Mouse (Mus musculus) urinary bladder, adult 18-20 months (tissue): ENCODE data around the gene Mpzl3.

ENCODE experiments used
- DNase-seq, 2 experiments: peaks; one replicate each; pipeline ENCODE4 v3.0.0; 2022; ENCODE audit warnings: low spot score in 2 of 2, mixed read lengths in 2 of 2

Mpzl3 gene

DNA sequence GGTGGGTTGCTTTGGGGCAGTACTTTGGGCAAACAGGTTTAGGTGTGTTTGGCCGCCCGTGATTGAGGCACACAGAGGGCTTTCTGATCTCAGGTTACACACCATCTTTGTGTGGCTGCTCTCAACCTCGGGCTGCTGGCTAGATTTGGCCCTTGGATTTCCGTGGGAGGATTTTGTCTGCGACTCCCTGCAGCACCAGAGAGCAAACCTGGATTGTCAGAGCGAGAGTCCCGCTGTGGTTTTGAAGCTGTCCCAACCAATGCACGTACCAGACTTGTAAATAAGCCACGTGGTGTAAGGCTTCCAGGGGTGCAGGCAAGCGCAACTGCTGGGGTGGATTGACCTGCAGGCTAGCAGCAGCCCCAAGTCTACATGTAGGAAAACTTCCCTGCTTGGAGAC is 12.0 kb upstream of the Mpzl3 start:
- peak; percentile 11 to 46 for DNase-seq

DNA sequence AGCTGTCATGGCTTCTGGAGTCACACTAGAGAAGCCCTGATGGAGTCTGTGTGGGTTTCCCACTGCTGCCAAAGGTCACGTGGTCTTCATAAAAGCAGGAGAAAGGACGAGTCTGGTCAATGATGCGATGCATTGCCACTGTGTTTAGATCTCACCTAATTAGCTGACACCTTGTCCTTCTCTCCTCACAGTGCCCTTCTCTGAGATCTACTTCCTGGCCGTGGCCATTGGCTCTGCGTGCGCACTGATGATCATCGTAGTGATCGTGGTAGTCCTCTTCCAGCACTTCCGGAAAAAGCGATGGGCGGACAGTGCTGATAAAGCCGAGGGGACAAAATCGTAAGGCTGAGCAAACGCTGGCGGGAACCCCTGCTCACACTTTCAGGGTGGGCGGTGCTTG is 8.0 kb upstream of the Mpzl3 start:
- no peak for DNase-seq

DNA sequence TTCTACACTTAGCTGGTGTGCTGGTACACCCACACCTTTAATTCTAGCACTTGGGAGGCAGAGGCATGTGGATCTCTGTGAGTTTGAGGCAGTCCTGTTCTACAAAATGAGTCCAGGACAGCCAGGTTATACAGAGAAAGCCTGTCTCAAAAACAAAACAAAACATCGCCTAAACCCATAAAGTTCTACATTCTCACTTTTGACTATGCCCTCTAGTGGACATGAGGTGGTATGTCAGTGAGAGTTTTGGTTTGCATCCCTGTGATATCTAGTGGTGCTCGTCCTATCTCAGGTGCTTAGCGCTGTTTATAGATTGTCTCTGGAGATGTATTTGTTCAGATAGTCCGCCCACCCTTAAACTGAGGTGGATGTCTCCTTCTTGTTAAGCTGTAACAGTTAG is 6.5 kb upstream of the Mpzl3 start:
- no peak for DNase-seq

DNA sequence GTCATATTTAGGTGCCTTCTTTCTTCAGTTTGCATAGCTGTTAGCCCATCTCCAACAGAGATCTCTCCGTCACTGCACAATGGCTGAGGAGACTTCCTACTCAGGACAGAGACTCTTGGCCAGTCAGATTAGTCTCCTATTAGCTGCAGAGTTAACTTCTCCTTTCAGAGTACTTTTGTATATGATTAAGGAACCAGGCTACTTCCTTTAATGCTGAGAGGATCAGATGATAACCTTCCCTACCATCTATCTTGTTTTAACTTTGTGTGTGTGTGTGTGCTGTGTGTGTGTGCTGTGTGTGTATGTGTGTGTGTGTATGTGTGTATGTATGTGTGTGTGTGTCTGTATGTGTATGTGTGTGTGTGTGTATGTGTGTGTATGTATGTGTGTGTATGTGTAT is 5.3 kb upstream of the Mpzl3 start:
- no peak for DNase-seq

DNA sequence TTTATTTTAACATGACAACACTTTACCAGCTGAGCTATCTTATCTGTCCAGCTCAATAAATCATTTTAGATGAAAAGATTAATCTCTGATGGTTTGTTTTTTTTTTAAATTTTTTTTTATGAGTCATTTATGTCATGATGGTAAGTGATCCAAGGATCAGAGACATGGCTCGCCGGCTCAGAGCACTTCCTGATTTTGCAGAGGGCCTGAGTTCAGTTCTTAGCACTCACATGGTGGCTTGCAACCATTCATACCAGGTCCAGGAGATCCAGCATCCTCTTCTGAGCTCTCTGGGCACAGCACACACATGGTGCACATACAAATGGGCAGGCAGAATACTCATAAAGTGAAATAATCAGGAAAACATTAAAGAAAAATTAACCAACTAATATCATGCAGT is 4.7 kb upstream of the Mpzl3 start:
- DNase-seq = no peak

DNA sequence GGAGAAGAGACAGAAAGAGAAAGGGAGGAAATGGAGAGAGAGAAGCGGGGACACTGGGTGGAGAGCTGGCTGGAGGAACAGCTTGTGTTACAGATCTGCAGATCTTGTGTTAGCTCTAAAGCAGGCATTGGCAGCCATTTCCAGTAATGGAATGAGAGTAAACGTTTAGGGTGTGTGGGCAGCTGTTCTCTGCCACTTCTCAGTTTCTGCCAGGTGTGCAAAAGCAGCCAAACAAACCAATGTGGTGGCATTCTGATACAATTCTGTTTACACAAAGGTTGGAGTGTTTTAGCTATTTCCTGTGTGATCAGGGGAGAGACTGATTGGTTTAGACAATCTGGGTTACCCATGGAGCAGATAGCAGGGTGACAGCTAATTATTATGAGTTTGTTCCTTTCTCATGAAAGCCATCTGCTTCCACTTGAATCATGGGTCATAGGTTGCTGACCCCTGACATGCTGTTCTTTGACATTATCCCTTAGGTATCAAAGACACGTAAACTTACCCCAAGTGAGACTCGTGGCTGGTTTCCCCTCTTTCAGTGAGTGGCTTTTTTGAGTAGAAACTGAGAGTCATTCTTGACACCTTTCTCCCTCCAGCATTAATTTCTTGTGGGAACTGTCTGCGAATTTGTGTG is 3.4 kb downstream of the Mpzl3 start:
- no peak for DNase-seq

DNA sequence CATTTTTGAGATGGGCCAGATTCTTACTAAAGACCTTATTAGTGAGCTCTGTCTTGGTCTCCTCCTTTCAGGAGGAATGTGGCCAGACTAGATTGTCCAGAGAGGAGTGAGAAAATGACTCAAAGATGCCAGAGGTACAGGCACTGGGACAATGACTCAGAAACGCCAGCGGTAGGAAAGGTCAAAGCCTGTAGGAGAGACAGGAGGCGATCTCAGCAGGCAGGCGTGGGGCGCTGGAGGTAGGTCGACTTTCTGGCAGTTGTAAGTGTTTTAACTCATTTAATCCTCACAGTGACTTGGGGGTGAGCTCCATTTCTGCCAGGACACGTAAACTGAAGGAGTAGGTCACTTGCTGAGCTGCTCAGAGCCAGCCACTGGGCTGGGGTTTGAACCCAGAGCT is 5.2 kb downstream of the Mpzl3 start:
- peak; percentile 31 to 65 for DNase-seq

DNA sequence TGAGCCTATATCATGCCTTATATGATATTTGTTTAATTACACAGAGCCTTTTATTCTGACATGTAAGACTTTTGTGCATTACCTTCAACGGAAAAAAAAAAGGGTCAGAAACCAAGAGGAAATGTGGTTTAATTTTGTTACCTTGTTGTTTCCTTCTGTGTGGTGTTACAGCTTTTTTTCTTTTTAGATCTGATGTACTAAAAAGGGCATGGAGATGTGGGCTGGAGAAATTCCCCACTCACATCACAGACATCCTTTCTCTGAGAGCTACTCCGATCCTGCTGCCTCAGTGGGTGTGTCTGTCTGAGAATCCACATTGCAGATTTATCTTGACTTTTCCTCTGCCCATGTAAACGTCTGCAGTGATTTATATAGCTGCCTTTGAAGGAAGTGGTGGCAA is 7.7 kb downstream of the Mpzl3 start:
- no peak for DNase-seq

DNA sequence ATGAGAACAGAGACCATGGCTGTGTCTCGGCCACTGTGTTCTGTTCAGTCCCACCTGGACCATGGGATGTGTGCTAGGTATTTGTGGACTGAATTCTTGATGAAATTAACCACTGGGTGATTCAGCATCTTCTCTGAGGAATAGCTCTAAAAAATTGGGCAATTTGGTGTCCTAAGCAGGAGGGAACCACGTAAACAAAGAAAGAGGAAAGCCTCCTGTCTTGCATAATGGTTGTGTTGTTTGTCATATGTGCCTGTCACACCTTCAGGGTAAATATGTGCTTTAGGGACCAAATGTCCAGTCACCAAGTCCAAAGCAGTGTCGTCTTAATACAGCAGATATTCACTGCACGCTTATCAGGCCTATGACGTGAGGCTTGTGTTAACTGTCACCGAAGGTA is 9.4 kb downstream of the Mpzl3 start:
- DNase-seq = no peak

DNA sequence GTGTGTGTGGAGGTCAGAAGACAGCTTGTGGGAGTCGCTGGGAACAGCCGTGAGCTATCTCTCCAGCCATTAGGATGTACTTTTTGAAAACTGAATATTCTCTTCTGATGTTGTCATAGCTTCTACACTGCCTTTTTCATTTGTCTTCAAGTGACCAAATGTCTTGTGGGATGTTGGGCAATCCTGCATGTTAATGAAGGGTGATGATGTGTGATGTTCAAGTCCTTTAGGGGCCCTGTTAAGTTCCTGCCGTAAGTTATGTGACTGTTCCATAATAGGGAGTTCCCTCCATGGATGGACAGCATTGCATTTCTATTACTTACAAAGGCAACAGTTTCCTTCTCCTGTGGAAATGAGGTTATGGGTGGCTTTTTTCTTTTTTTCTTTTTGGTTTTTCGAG is 11.7 kb downstream of the Mpzl3 start:
- no peak for DNase-seq

DNA sequence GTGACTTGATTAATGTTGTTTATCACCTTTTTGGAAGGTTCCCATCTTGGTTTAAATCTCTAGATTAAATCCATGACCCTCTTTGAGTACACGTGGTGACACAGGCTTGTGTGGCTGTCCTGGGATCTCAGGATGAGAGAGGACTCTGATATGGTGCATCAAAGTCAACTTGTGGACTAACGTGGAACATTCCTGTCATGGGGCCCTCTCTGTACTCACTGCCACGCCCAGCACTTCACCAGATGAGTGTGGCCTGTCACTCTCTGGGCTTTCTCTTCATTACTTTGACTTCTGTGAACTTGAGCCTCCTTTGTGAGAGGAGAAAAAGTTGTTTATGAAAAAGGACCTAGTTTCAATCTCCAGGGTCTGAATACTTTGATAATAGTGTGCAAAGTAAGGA is 16.8 kb downstream of the Mpzl3 start:
- no peak for DNase-seq

DNA sequence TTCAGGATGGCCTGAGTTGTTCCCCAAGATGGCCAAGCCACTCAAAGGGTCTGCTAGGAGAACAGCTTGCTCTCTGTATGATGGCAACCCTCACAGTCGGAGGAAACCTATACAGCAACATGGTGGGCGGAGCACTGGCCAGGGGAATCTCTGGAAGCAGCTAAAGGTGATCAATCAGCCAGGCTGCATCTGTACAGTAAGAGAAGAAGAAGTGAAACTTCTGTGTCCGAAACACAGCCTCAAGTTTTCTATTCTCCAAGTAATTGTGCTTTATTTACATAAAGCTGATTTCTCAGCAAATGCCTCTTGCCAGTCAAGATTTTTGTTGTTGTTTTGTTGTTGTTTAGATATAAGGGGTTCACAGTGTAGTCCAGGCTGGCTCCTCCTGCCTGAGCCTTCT is 22.9 kb downstream of the Mpzl3 start:
- no peak for DNase-seq

DNA sequence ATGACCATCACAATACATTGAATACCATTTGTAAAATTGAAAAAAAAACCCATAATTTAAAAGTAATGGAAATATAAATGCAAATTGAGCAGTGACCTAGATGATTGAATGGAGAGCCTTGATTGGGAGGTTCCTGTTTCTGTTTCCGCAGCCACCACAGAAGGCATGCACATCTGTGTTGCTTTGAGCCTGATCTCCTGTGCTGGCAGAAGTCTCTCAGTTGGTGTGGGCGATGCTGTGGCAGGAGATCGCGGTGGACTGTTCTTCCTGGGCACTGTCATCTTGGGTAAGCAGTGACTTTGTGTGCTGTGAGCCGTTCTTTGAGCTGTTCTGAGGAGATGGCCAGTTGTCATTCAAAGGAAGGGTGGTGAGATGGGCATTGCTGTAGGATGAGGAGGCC is 24.0 kb downstream of the Mpzl3 start, which contains the start of gene Jaml:
Gene Jaml (plus strand): TSS at position 173 of the 400 bp plus-strand sequence.
- no peak for DNase-seq

DNA sequence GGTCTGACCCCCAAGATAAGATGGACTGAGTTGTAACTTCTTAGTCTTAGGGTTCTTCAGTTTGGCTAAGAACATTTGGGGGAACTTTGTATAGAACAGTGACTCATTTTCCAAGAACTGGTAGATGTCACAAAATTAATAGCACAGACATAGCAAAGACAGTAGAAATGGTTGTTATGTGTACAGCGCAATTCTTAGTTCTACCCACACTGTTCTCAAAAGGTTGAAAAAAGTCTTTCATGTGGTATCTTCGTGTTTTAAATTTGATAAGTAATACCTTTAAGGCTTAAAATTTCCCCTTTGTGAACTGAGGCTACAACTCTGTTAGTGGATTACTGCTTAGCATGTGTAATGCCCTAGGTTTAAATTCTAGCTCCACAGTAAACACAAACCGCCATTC is 28.1 kb downstream of the Mpzl3 start:
- no peak for DNase-seq

DNA sequence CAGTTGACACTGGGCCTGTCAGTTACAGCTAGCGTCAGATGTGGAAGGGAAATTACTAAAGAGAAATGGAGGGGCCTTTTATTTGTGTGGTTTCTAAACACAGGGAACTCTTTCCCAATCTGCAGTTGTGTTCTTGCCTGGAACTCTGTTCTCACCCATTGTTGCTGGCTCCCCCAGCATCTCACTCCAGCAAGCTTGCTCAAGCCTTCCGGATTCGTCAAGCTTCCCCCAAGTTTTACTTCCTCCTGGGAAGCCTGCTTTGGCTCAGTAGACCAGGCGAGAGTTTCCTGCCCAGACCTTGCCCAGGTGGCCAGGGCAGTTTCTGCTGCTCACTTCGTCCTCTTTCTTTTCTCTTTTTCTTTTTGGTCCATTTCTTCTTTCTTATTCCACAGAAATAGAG is 29.6 kb downstream of the Mpzl3 start:
- no peak for DNase-seq

DNA sequence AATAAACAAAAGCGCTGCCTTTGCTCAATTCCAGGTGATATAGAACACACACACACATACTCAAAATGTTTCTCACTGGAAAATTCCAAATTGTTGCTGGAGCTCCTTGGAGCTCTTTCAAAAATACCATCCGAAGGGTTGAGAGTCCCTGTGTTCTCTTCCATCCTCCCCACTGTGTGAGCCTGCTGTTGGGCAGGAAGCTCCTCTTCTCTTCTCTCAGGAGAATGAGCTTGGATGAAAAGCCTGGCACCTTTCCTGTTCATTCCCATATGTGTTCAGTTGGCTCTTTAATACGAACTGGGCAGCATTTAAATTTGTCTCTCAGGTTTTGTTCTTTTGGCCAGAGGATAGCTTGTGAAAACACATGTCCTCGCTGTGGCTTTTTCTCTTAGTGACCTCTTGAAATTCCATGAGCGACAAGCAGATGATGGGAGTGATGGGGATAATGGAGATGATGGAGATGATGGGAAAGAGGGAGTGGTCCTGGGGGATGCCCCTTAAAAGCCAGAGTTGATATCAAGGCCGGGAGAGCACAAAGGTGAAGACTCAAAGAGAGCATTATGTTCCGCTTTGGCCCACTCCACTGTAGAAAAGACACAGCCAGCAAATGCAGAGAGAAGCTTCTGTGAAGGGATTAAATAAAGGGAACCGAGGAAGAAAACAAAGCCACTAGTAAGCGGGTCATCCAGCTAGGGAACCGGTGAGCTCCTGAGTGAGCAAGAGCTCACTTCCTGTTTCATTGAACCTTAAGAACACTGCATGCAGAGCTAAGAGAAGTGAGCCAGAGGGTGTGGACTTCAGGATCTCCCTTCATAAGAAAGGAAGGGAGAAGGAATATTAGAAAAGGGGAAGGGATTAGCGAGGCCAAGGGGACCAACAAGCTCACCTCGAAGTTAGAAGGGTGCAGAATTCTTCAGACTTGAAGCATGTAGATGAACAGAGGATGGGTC is 31.0 kb downstream of the Mpzl3 start:
- DNase-seq = no peak

DNA sequence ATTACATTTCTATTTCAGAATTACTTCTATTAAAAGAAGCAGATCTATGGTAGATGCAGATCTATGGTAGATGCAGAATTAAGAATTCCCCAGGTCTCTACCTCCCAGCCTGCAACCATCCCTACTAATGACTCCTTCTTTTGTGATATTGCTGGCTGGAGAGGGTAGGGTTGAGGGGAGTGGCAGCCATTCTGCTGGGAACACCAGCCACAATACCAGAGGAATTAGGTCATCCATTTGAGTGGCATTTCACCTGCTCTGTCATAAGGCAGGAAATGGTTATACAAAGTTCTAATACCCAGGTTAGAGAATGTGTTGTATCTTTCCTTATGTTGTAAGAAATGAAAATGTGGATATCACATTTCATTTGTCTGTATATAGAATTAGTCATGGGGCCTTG is 33.1 kb downstream of the Mpzl3 start:
- DNase-seq = no peak

DNA sequence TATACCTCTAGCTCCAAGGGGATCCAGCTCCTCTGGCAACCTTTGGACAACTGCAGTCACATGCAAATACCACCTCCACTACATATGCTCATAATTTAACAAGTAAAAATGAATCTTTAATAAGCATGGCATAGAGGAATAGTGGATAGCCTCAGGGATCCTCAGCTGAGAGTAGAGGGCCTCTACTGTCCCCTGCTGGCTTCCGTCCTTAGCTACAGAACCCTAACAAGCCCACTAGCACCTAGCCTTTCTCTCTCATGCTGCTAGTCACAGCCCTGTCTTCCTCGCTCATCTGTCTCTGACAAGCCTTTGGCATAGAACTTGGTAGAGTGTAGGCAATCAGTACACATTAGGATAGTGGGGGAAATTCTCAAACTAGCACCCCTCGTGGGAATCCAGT is 35.8 kb downstream of the Mpzl3 start:
- no peak for DNase-seq

DNA sequence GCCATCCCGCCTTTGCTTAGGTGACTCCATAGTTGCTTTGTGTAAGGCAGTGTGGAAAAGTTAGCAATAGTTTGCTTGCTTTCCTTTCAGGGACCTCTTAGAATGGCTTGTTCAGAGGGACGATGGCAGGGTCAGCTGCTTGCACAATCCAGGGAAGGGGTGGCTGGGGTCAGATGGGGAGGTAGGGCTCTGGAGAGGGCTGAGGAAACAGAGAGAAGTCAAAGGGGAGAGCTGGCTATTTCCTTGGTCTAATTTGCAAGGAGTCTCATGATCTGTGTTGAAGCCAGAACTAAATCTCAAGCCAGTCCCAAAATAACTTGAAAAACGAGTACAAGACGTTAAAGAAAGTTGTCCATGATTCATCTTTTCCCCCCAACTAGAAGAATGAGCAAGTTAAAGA is 37.7 kb downstream of the Mpzl3 start:
- DNase-seq = peak in 1 of 2 experiments; percentile 5

DNA sequence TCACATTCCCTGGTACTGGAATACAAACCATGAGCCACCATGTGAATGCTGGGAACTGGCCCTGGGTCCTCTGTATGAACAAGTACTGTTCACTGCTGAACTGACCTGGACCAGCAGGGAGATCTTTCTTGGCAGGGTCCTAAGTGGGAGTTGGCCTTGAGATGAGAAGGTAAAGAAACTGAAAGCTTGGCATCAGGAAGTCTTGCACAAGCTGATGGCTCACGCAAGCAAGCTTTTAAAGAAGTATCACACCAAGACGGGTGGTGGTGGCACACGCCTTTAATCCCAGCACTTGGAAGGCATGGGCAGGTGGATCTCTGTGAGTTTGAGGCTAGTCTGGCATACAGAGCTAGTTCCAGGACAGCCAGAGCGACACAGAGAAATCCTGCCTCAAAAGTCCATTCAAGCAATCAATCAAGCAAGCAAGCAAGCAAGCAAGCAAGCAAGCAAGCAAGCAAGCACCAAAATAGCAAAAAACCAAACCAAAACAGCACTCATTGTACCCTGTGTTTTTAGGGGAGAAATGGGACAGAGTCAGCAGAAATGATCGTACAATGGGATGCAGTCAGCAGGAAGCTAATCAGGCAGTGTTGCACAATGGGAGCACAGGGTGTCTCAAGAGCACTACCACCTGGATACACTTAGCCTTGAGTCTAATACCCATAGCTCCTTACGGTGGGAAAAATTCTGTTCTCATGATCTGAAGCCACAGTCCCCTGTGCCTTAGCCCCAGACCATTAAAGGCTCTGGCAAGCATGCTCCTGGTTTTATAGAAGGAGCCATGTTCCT is 40.4 kb downstream of the Mpzl3 start:
- DNase-seq = no peak

DNA sequence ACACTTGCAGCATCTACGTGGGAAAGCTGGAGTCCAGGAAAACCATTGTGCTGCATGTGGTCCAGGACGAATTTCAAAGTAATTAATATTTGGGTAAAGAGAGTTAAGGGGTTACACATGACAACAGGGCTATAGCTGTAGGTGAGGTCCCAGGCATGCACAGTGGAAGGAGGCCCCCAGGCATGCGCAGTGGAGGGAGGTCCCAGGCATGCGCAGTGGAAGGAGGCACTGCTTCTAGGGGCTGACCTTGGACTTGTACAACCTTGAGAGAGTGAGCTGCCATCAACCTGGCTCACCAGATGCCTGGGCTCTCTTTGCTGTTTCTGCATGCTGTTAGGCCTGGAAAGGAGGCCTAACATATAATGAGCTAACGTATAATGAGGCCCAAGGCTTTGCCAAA is 42.9 kb downstream of the Mpzl3 start:
- no peak for DNase-seq

DNA sequence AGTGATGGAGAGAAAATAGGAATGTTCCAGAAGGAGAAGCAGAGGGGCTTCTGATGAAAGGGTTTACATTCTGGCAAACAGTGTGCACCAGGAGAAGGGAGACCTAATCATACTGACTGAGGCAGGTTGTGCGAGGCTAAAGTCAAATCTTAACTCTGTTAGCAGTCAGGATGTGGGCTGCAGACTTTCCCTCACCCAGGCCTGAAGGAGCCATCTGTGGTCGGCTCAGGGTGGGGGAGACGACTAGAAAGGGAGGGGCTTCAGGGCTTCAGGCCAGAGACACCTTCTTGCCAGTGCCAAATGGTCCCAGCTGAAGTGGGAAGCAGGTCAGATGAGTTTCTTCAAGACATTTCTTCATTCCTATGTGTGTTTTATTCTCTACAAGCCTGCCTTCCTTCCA is 43.4 kb downstream of the Mpzl3 start:
- DNase-seq = no peak

DNA sequence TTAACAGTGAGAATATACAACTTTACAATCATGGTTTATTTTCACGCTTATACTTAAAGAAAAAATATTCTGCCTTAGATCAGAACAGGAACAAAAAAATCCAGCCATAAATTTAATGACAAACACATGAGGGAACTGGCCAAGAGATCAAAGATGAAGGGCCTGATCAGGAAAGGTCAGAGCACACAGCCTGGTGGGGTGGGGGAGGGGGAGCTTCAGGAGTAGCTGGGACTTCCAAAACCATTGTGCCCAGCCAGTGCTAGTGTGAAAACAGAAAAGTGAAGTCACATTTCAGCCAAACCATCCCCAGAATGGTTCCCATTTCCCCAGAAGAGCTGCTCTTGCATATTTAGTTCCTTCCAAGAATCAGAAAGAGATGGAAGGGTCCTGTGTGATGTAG is 47.5 kb downstream of the Mpzl3 start:
- no peak for DNase-seq
